Mouse (Mus musculus) ES-Bruce4 (cell line): ENCODE results near the gene Catsper2. TPM values are rescaled to one million over a fixed set of nuclear protein-coding genes. Genes with fewer than 3 reads are reported as not detected.

Experiments used
- H3K27ac ChIP-seq: 2 replicates; pipeline ENCODE4 v1.5.1; 2012; ENCODE audit warnings: low read length, inconsistent platforms; ENCODE audit not compliant: insufficient read depth
- H3K27me3 ChIP-seq: 2 replicates; pipeline ENCODE4 v1.6.1; 2012; ENCODE audit warnings: mild to moderate bottlenecking, low read length, inconsistent platforms; ENCODE audit not compliant: control insufficient read depth, poor library complexity, insufficient read depth, severe bottlenecking
- H3K36me3 ChIP-seq: 2 replicates; pipeline ENCODE4 v1.6.1; 2012; ENCODE audit warnings: inconsistent platforms, mild to moderate bottlenecking, low read length, moderate library complexity; ENCODE audit not compliant: control insufficient read depth, poor library complexity, insufficient read depth, severe bottlenecking
- H3K4me1 ChIP-seq: one replicate; pipeline ENCODE4 v1.8.1; 2011; ENCODE audit warnings: low read length; ENCODE audit not compliant: control insufficient read depth, insufficient read depth
- H3K4me3 ChIP-seq: 2 replicates; pipeline ENCODE4 v1.5.1; 2011; ENCODE audit warnings: low read depth, mild to moderate bottlenecking, low read length
- H3K9ac ChIP-seq: 2 replicates; pipeline ENCODE4 v1.6.1; 2012; ENCODE audit warnings: low read depth, mild to moderate bottlenecking, inconsistent platforms; ENCODE audit not compliant: poor library complexity, severe bottlenecking
- H3K9me3 ChIP-seq: replicated peaks from 2 replicates; pipeline ENCODE4 v1.6.1; 2012; ENCODE audit warnings: mild to moderate bottlenecking, low read length, inconsistent platforms; ENCODE audit not compliant: control insufficient read depth, poor library complexity, insufficient read depth, severe bottlenecking
- CTCF ChIP-seq: IDR thresholded peaks from one replicate; pipeline ENCODE4 v1.8.1; 2011; ENCODE audit warnings: low read depth, low read length
- EP300 ChIP-seq: IDR thresholded peaks from 2 replicates; pipeline ENCODE4 v1.6.1; 2011; ENCODE audit warnings: low read depth, low read length; ENCODE audit not compliant: insufficient read depth
- POLR2A ChIP-seq: IDR thresholded peaks from one replicate; pipeline ENCODE4 v1.8.1; 2011; ENCODE audit warnings: low read length; ENCODE audit not compliant: insufficient read depth
- polyA plus RNA-seq: library from polyadenylated mRNA; stranded (reverse); fragments of >200 nt; gene quantifications from 2 replicates; pipeline ENCODE4 v1.2.4, GENCODE M21; 2011; ENCODE audit warnings: low read depth; ENCODE audit not compliant: missing spikeins, insufficient read depth, insufficient read length

Catsper2 gene
- polyA plus RNA-seq, 1 experiment = 1.9 TPM

DNA sequence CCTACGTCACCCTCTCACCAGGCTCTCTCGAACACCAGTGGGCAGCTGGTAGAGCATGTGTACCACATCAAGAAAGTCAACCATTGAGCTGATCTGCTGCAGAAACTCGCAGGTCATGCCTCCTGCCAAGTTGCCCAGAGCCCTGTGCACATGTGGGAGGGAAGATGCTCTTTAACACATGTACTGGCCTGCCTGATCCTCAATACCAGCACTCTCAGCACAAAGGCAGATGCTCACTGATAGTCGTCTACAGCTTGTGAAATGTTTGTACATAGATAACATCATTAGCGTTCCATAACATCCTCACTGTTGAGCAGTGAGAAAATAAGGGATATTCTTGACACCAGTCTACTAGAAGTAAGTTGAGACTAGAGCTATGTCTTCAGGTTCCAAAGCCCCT is 42.7 kb downstream of the Catsper2 start:
- no peaks in the 10 kb centered on the region for H3K4me1 ChIP-seq
- no peaks in the 10 kb centered on the region for H3K27me3 ChIP-seq
- H3K36me3 ChIP-seq = no peaks in the 10 kb centered on the region
- no peak overlapping the region for H3K9ac ChIP-seq
- no peak overlapping the region for H3K27ac ChIP-seq
- no peak overlapping the region for H3K4me3 ChIP-seq
- no peak for TF ChIP-seq POLR2A
- no peaks in the 10 kb centered on the region for H3K9me3 ChIP-seq

GRCm38 (mm10) chr2:121368831-121369230 is 44.8 kb downstream of the Catsper2 start:
- Histone ChIP-seq H3K4me1 (no peaks in the 10 kb centered on the region), H3K27me3 (no peaks in the 10 kb centered on the region), H3K4me3 (no peak overlapping the region), H3K9me3 (no peaks in the 10 kb centered on the region), H3K36me3 (no peaks in the 10 kb centered on the region), H3K9ac (no peak overlapping the region), H3K27ac (no peak overlapping the region)
- no peak for TF ChIP-seq EP300
- TF ChIP-seq POLR2A = no peak
- TF ChIP-seq CTCF = no peak

- Histone ChIP-seq H3K4me1 (no peaks in the 10 kb centered on the region), H3K36me3 (no peaks in the 10 kb centered on the region), H3K27me3 (no peaks in the 10 kb centered on the region), H3K9ac (no peak overlapping the region), H3K4me3 (no peak overlapping the region), H3K27ac (no peak overlapping the region), H3K9me3 (no peaks in the 10 kb centered on the region)
- TF ChIP-seq POLR2A (no peak), CTCF (no peak), EP300 (no peak)
Measured at GRCm38 (mm10) chr2:121363656-121364055, 49.9 kb downstream of the Catsper2 start.

DNA sequence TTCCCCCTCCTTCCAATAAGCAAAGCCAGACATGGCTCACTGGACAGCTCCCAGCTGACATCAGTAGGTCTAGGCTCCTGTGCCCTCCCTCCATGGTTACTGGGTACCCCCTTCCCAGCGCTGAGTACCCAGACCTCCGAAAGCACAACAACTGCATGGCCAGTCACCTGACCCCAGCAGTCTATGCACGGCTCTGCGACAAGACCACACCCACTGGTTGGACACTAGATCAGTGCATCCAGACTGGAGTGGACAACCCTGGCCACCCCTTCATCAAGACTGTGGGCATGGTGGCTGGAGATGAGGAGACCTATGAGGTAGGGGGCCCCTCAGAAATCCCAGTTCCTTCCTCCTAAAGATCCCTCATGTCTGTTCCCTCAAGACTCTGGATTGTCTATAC is 54.1 kb downstream of the Catsper2 start:
- no peak overlapping the region for H3K4me3 ChIP-seq
- no peak overlapping the region for H3K27ac ChIP-seq
- H3K36me3 ChIP-seq = no peaks in the 10 kb centered on the region
- no peaks in the 10 kb centered on the region for H3K9me3 ChIP-seq
- H3K9ac ChIP-seq = no peak overlapping the region
- H3K27me3 ChIP-seq = no peaks in the 10 kb centered on the region
- no peak for TF ChIP-seq EP300
- no peak for TF ChIP-seq POLR2A
- TF ChIP-seq CTCF = no peak
- H3K4me1 ChIP-seq = no peaks in the 10 kb centered on the region

GRCm38 (mm10) chr2:121358381-121358780 is 55.2 kb downstream of the Catsper2 start:
- TF ChIP-seq CTCF = no peak
- no peak for TF ChIP-seq POLR2A
- TF ChIP-seq EP300 = no peak
- no peaks in the 10 kb centered on the region for H3K27me3 ChIP-seq
- no peaks in the 10 kb centered on the region for H3K9me3 ChIP-seq
- H3K36me3 ChIP-seq = no peaks in the 10 kb centered on the region
- H3K4me1 ChIP-seq = no peaks in the 10 kb centered on the region
- H3K4me3 ChIP-seq = peak overlapping the region; percentile 65
- H3K27ac ChIP-seq = no peak overlapping the region
- peak overlapping the region; percentile 43 for H3K9ac ChIP-seq

GRCm38 (mm10) chr2:121357961-121358360 is 55.6 kb downstream of the Catsper2 start:
- Histone ChIP-seq H3K4me3 (peak overlapping the region; percentile 34; the same call in 1 of the 2 replicates), H3K27me3 (no peaks in the 10 kb centered on the region), H3K27ac (no peak overlapping the region; the same call in 1 of the 2 replicates), H3K36me3 (no peaks in the 10 kb centered on the region), H3K4me1 (no peaks in the 10 kb centered on the region), H3K9me3 (no peaks in the 10 kb centered on the region), H3K9ac (no peak overlapping the region)
- TF ChIP-seq POLR2A (no peak), EP300 (no peak), CTCF (no peak)
